Mouse (Mus musculus): ENCODE measurements around the gene Myh6.
"Not testable (repeated sequence)": the region's sequence is repeated elsewhere in the genome, so short reads cannot be mapped to it uniquely, and the experiment has no call there.

Myh6 gene

DNA sequence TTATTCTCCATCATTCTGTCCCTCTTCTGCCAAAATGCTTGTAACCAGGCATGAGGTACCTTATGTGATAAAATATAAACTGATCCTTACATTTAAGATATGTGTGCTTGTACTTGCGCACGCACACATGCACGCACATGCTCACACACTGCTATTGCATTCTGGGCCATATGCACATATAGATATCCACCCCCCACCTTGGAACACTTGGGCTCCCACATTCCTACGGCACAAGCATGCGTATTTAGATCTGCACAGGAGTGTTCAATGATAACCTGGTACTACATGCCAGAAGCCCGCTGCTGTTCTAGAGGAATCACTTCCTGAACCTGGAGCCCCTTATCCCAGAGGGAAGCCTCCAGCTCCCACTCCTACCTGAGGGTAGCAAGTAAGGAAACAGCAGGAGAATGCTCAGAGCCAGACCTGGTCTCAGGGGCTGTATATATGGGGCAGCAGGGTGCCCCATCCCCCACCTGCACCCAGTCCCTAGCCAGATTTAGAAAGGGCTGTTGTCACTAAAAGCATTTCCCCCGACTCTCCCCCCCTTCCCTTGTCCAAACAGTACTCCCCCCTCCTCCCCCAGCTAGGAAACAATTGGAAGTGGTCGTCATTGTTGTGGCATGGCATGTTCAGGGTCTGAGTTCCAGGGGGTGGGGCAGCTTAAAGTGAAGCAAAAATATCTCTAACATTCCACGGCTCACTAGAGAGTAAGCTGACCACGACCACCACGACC is 27.6 kb upstream of the Myh6 start, which contains the start of gene Myh7:
TSS of gene Myh7 (minus strand) at position 491 of the 733 bp plus-strand sequence.
- no peak for DNase-seq

DNA sequence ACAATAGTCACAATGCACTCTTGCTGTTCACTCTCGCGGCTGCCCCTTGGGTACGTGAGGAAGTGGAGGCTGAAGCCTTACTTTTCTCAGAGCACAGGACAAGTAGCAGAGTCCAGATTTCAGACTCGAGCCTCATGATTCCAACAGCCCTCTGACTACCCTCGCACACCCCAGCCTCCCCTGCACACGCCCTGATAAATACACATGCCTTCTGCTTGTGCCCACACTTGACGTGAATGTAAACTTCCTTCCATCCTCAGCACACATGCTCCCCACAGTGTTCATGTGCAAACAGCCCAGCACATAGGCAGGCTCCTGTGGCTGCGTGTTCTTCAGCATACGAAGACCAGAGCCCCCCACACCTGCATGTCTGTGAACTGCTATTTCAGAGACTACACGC is 26.9 kb upstream of the Myh6 start:
- no peak for DNase-seq

DNA sequence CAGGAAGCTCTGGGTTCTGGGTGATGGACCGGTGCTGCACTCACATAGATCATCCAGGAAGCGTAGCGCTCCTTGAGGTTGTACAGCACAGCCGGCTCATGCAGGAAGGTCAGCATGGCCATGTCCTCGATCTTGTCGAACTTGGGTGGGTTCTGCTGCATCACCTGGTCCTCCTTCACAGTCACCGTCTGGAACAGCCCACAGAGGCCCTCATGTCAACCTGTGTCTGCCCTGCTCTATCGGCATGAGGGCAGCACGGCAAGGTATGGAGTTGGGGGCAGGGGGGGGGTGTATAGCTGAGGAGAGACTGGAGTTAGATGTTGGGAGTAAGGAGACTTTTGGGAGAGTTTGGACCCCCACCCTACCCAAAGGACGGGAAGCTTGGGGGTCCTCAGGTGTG is 25.5 kb upstream of the Myh6 start:
- DNase-seq, result no peak

DNA sequence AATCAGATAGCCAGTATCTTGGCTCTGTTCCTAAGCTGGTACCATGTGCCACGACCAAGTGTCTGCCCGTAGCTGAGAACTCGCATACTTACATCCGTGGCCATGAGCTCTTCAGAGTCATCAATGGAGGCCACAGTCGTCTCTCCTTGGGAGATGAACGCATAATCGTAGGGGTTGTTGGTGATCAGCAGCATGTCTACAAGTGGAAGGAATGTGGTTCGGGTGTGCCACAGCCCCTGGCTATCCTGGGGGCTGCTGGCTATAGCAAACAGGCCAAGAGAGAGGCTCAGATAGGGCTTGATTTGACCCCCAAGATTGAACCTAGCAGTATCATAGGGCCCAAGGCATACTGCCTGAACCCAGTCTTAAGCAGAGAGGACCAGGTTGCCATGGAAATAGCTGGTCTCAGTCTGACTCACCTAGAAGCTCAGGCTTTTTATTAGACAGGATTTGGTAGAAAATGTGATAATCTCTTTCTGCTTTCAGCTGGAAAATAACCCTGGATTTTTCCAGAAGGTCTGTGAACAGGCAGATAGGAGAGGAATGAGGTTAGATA is 23.2 kb upstream of the Myh6 start:
- DNase-seq, result no peak

DNA sequence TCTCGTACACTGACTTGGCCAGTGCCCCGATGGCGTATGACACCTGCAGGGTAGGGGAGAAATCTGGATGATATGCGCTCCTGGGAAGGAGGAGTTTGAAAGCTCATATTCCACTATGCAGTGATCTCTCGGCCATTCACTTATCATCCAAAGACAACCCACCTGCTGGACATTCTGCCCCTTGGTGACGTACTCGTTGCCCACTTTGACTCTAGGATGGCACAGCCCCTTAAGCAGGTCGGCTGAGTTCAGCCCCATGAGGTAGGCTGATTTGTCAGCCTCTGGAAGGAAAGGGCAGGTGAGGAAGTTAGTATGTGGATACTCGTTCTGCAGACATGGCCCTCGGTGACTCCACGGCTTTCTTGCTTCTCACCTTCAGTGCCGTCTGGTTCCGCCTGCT is 22.2 kb upstream of the Myh6 start:
- no peak for DNase-seq

DNA sequence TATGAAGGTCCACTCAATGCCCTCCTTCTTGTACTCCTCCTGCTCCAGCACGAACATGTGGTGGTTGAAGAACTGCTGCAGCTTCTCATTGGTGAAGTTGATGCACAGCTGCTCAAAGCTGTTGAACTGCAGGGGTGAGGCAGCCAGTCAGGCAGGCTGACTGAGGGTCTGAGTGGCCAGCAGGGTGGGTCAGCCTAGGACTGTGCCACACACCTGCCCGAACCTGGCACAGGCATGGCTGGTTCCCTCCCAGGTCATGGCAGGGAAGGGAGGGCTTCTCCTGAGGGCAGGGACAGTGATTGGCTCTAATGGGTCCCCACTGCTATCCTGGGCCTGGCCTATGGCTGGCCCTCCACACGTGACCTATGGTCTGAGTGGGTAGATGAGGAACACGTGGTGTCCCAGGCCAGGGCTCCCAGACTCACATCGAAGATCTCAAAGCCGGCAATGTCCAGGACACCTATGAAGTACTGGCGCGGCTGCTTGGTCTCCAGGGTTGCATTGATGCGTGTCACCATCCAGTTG is 21.7 kb upstream of the Myh6 start:
- DNase-seq, result not testable (repeated sequence)

DNA sequence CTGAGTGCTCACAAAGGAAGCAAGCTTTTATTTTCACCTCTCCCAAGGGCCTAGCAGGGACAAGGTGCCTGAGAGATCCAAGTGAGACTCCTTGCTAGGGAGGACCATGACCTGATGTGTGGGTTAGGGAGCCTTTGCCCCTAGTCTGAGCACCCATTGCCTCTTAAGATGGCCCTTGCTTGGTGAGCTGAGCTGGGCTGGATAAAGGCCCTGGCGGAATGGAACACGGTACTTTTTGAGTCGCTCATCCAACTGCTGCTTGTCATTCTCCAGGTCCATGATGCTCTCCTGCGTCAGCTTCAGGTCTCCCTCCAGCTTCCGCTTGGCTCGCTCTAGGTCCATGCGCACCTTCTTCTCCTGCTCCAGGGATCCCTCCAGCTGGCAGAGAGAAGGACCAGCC is 15.2 kb upstream of the Myh6 start:
- DNase-seq, result no peak

DNA sequence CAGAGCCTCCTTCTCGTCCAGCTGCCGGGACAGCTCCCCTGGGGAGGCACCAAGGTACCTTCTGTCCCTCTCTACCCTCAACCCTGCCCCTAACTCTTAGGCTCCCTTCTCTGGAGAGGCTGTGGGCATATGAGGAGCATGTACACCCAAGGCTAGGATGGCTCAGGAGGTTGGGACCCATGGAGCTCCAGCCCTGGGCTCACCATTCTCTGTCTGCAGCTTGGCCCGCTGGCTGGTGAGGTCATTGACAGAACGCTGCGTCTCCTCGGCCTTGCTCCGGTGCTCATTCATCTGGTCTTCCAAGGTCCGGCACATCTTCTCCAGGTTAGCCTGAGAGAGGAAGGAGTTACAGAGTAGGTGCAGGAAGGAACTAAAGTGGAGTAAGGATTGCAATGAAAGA is 11.9 kb upstream of the Myh6 start:
- no peak for DNase-seq

DNA sequence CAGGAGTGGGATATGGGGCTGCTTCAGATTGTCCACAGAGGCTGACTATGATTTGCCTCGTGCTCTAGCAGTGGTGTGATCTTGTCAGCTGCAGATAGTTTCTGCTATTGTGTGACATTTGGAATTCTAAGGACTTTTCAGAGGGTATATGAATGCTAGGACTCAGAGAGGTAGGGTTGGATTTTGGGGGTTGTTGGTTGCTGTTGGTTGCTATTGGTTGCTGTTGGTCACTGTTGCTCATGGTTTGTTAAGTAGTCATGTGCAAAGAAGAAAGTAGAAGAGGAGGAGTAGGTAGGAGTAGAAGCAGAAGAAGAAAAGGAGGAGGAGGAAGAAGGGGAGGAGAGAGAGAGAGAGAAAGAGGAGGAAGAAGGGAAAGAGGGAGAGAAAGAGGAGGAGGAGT is 9.9 kb upstream of the Myh6 start, which contains the start of gene Gm17428:
TSS of gene Gm17428 (plus strand) at position 301 of the 400 bp plus-strand sequence.
- no peak for DNase-seq

DNA sequence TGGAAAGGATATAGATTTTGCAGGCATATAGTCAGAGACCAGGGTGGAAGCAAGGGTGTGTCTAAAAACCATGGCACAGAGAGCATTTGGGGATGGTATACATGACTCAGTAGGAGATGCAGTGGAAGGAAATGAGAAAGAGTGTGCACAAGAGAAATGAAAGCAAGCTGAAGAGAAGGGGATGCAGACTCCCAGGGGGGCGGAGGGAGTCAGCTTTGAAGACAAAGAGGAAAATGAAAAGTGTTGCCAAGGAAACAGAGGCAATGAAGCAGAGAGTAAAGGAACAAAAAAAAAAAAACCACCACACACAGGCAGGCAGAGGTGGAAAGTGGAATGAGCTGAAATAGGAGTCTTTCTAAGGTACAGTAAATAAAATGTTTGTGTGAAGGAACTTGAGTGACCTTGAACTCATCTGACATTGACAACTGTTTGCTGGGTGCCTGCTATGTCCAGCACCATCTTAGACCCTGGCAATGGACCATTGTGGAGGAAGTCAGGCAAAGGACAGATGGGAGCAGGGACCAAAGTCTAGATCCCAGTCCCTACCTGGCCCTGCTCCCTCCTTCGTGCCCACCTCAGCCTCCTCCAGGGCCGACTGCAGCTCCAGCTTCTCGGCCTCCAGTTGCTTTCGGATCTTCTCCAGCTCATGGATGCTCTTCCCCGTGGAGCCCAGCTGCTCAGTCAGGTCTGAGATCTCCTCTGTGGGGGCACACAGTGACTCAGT is 7.5 kb upstream of the Myh6 start:
- no peak for DNase-seq

DNA sequence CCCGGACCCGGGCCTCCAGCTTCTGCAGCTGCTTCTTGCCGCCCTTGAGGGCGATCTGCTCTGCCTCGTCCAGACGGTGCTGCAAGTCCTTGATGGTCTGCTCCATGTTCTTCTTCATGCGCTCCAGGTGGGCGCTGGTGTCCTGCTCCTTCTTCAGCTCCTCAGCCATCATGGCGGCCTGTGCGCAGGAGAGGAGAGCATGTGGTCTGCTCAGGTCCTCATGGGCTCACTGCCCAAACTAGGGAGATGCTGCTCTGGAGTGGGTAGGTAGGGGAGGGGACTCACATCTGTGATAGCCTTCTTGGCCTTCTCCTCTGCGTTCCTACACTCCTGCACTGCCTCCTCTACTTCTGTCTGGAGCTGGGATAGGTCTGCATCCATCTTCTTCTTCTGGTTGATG is 6.1 kb upstream of the Myh6 start:
- not testable (repeated sequence) for DNase-seq

DNA sequence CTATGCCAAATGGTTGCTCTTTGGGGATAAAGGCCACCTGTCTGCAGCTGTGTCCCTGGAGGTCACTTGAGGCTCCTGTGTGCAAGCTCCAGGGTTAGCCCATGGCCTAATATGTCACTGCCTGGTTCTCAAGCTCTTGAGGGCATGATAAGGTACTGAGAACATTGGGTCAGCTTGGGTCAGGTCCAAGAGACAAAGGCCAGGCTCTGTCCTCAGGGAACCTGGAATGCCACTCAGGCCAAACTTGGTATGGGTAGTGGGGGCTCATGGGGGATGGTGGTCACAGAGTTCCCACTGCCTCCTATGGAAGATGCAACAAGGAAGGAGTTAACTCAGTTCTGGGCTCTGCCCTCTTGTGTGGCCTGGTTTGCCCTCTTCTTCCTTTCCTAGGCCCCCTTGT is 1.6 kb upstream of the Myh6 start:
- DNase-seq, result no peak

DNA sequence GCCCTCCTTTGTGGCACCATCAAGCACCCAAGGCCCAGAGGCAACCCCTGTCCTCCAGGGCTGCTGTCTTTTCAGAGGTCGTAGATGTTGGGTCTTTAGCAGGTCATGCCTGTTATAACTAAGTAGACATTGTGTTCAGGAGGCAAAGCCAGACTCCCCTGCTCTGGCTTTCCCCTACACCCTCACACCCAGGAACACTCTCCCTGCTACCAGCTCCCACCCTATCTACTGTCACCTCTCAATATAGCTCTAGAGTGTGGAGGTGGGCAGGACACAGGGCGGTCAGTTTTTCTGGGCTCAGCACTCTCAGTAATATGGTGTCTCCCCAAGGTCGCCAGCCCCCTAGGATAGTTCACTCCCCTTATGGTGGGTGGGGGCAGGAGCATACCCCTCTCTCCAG is 1.1 kb upstream of the Myh6 start:
- no peak for DNase-seq

DNA sequence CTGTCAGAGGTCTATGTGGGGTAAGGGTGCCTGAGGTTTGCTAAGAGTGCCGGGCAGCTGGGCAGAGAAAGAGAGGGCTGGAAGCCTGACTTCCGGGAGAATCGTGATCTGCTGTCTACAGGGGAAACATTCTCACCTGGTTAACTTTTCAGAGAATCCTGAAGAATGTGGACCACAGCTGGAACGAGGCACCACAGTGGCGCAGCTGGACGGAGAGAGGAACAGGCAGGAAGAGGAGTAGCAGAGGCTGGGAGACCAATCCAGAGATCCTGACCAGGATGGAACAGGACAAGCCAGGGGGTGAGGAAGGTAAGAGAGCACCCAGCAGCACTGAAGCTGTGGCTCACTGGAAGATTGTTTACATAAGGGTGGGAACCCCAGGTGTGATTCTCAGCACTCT is 1.1 kb downstream of the Myh6 start:
- DNase-seq, result no peak

DNA sequence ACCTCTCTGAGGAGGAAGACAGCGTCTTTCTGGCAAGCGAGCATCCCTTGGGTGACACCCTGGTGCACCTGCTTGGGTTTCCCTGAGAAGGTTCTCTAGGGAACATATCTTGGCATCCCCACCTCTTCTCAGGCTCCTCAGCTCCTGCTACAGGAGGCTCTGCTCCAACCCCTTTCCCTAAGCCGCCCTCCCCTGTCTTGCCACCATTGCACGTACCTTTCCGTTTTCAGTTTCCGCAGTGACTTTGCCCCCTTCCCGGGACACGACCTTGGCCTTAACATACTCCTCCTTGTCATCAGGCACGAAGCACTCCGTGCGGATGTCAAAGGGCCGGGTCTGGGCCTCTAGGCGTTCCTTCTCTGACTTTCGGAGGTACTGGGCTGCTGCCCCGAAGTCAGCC is 1.7 kb downstream of the Myh6 start:
- DNase-seq, result no peak

DNA sequence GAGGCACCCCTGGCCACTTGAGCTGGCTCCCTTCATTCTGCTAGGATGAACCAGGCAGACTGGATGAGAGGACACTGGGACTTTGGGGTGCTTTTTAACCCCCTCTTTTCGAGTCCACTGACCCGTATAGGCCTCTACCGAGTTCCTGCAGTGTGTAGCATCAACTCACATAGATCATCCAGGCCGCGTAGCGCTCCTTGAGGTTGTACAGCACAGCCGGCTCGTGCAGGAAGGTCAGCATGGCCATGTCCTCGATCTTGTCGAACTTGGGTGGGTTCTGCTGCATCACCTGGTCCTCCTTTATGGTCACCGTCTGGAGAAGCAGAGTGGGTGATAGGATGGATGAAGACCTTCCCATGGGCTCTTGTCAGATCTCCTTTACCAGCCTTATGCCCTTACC is 3.0 kb downstream of the Myh6 start:
- DNase-seq, result no peak

DNA sequence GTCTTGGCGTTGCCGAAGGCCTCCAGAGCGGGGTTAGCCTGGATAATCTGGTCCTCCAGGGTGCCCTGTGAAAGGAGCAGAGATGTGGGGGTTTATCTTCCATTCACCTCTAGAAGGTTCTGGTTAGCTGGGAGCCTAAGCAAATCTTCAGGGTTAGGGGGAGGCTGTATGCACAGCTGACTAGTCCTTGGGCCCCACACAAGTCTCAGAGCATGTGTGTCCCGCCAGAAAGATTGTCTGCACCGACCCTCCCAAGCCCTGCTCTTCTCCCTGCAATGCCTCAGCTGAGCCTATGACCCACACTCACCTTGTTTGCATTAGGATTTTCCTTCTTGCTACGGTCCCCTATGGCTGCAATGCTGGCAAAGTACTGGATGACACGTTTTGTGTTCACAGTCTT is 4.0 kb downstream of the Myh6 start:
- no peak for DNase-seq

DNA sequence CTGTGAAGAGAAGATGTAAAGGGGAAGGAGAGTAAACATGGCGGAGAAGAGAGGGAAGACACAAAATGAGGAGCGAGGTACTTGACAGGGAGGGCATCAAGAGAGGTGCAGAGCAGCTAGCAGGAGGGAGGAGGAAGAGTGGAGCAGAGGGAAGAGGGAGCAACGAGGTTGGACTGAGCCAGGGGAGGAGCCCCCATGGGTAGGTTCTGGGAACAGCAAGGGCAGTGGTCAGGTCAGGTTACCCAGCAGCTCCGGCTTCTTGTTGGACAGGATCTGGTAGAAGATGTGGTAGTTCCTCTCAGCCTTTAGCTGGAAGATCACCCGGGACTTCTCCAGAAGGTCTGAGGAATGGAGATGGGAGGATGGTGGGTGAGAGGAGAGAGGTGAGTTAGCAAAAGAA is 5.2 kb downstream of the Myh6 start:
- DNase-seq, result no peak

DNA sequence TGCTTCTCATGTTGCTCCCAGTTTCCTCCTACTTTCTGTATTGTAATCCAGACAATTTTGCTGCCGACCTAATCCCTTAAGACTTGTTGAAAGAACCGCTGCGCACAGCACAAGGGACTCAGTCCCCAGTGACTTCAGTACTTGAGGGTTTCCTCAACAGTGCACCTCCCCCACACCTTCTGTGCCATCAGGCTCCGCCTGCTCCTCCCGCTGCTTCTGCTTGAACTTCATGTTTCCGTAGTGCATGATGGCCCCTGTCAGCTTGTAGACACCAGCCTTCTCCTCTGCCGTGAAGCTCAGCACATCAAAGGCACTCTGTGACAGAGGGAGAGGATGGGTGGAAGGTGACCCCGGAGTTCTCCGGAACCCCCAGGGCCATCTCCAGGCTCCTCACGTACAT is 6.0 kb downstream of the Myh6 start:
- no peak for DNase-seq

DNA sequence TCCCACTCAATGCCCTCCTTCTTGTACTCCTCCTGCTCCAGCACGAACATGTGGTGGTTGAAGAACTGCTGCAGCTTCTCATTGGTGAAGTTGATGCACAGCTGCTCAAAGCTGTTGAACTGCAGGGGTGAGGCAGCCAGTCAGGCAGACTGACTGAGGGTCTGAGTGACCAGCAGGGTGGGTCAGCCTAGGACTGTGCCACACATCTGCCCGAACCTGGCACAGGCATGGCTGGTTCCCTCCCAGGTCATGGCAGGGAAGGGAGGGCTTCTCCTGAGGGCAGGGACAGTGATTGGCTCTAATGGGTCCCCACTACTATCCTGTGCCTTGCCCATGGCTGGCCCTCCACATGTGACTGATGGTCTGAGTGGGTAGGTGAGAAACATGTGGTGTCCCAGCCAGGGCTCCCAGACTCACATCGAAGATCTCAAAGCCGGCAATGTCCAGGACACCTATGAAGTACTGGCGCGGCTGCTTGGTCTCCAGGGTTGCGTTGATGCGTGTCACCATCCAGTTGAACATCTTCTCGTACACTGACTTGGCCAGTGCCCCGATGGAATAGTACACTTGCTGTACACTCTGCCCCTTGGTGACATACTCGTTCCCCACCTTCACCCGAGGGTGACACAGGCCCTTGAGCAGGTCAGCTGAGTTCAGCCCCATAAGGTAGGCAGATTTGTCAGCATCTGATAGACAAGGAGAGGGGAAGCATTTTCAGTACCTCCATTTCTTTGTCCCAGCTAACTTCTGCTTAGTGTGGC is 6.7 kb downstream of the Myh6 start:
- DNase-seq, result not testable (repeated sequence)

DNA sequence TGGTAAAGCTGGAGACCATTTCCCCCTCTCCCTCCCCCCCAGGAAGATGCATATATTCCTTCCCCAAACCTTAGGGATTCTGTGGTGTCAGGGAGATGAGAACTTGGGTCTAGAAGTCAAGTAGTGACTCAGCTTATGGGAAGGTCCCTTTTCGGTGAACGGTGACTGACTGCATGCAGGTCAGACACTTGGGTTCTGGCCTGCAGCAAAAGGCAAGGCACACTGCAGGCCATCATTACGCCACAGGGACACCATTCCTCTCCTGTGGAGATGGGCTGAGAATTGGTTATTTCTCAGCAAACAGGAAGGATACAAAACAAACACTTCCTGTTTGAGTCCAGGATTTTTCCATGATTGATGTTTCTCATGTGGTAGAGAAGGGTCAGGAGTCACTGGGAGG is 7.5 kb downstream of the Myh6 start:
- DNase-seq, result no peak

DNA sequence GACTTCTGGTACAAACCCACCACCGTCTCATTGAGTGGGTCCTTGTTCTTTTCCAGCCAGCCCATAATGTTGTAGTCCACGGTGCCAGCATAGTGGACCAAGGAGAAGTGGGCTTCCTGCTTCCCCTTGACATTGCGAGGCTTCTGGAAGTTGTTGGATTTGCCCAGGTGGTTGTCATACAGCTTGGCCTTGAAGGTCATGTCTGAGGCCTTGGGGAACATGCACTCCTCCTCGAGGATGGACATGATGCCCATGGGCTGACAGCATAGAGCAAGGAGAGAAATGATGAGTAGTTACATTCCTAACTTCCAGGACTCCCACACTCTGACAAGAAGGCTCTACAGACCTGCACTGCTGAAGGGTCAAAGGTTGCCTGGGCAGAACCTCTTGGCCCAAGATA is 8.2 kb downstream of the Myh6 start:
- DNase-seq, result no peak

DNA sequence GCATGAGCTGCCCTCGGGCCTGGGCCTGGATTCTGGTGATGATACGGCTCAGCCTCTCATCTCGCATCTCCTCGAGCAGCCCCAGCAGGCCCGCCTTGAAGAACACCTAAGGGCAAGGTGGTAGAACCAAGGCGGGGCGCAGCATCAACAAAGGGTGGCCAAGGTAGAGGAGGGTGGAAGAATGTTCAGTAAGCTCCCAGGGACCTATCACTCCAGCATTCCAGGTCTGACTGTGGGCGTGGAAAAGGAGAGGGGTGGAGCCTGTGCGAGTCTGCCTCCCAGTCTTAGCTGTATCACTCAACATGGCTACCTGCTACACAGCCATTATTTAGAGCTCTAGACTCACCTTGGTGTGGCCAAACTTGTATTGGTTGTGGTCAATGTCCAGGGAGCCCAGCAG is 10.2 kb downstream of the Myh6 start:
- DNase-seq, result no peak

All from kidney, postnatal 4 days (tissue).